In the genomic region with DNA sequence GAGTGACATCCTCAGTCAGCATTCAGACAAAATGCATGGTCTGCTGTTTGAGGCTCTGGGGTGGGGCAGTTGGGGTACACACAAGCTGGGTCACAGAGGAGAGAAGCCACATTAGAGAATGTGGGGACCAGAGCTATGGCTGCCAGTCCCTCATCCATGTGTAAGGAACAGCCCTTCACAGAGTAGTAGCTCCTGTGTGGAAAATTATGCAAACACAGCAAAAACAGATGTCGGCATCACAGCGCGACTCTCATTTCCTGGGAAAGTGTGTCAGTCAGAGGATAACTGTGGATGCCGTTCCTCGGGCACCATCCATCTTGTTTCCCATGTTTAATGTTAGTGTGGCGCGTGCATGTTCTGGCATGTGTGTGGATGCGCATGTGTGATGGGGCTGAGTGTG, we compare ENCODE assay signal across 1 mouse cellular context.
TF ChIP-seq lines count a peak whose summit lies in the region.

No protein-coding gene starts in this region.

TF ChIP-seq in CH12.LX, 34 proteins besides CTCF, POLR2A, EP300 and RAD21 (continued from another document):
- no peak for TF ChIP-seq RCOR1 (conservative IDR thresholded peaks at IDR 0.05; ENCODE audit: low read depth, low read length)
